Mouse (Mus musculus): ENCODE measurements around the gene Ache.

- TF ChIP-seq TCF12 (IDR thresholded peaks at IDR 0.05; ENCODE audit: insufficient read depth, poor library complexity, severe bottlenecking) = no peak
- no peak for TF ChIP-seq MAX (IDR thresholded peaks at IDR 0.05; ENCODE audit: low read depth)
- TF ChIP-seq POLR2A (IDR thresholded peaks at IDR 0.05; ENCODE audit: insufficient read length, low read depth) = no peak
- no peak for TF ChIP-seq MYOD1 (IDR thresholded peaks at IDR 0.05; ENCODE audit: control insufficient read depth in 1 of 3, insufficient read length in 2 of 3, low read depth in 2 of 3)
- TF ChIP-seq POLR2AphosphoS2 (IDR thresholded peaks at IDR 0.05; ENCODE audit: insufficient read length, low read depth) = no peak
- TF ChIP-seq REST (IDR thresholded peaks at IDR 0.05; ENCODE audit: insufficient read depth, insufficient read length) = no peak
- TF ChIP-seq CEBPB (IDR thresholded peaks at IDR 0.05; ENCODE audit: insufficient read depth, poor library complexity, severe bottlenecking) = no peak
- no peak for TF ChIP-seq USF1 (IDR thresholded peaks at IDR 0.05; ENCODE audit: low read depth)
- TF ChIP-seq MYOG (IDR thresholded peaks at IDR 0.05; ENCODE audit: control insufficient read depth in 1 of 3, insufficient read depth in 1 of 3, insufficient read length in 2 of 3, low read depth in 2 of 3) = no peak
Observed at GRCm38 (mm10) chr5:137334317-137334716, 47.0 kb downstream of the Ache start.

All from myocyte (in vitro differentiated cells).